Mouse (Mus musculus) erythroblast, embryonic 14.5 days (primary cell): ENCODE measurements around the gene Col1a1.

Source experiments
- GATA1 ChIP-seq: IDR thresholded peaks from 2 replicates; pipeline ENCODE4 v1.6.1; 2012; ENCODE audit warnings: low read length, inconsistent platforms, mixed read lengths
- TAL1 ChIP-seq: IDR thresholded peaks from 3 replicates; pipeline ENCODE4 v1.6.1; 2012; ENCODE audit warnings: low read length, inconsistent platforms, mixed read lengths

DNA sequence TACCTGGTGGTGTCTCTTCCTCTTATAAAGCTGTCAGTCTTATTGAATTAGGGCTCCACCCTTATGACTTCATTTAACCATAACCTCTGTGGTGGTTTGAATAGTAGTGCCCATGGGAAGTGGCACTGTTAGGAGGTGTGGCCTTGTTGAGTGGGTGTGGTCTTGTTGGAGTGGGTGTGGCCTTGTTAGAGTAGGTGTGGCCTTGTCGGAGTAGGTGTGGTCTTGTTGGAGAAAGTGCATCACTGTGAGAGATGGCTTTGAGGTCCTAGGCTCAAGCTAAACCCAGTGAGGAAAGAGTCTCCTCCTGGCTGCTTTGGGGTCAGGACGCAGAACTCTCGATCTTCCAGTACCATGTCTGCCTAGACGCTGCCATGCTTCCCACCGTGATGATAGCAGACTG lies 25.1 kb upstream of the Col1a1 start:
- TF ChIP-seq GATA1: no peak
- no peak for TF ChIP-seq TAL1
